Mouse (Mus musculus) mouse embryonic stem cell (cell line): ENCODE results near the gene Rps17.

Source experiments
- in situ Hi-C, 2 experiments: fragments of 300-500 bp; cut with MboI; formaldehyde crosslinking; loops; 1 replicate in 1 of 2; 3 replicates in 1 of 2; pipeline ENCODE4 v1.14.3; 2019 to 2020; ENCODE audit warnings: low sequenced_read_pairs in 2 of 2, low pct_unique_long_range_greater_than_20kb in 1 of 2, mixed read lengths in 1 of 2; ENCODE audit not compliant: unreplicated experiment in 1 of 2

The Rps17 gene

DNA sequence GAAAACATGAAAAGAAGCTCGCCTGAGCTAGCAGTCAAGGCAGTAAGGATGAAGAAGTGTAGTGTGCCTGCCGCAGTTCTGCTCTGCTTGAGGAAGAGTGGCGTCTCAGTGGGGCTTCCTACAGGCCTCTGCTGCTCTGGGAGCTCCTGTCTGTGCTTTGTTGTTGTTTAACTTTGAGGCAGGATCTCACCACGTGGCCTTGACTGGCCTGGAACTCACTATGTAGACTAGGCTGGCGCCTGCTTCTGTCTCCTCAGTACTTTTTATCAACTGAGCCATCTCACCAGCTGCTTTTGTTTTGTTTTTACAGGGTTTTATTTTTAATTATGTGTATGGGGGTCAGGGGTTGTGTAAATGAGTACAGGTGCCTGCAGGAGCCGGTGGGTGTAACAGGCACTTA lies 46.8 kb downstream of the Rps17 start:
- in situ Hi-C loops = no loop called here

DNA sequence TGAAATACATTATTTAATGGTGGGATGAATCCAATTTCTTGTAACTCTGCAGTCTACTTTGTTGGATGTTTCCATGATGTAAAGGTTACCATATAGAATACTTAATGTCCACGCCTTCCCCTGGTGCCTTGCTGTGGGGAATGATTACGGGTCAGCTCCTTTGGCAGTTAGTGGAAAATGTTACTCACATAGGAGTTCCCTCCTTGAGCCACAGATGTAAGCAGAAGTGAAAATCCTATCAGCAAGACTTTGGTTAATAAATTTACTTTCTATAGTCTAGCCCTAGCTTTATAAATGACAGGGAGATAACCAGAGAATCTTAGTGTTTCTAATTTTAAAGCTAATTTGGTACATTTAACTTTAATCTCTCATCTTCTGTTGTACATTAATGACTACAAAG lies 49.9 kb downstream of the Rps17 start:
- in situ Hi-C loops = no loop called here
